Mouse (Mus musculus): ENCODE measurements around the gene Dok4.

DNA sequence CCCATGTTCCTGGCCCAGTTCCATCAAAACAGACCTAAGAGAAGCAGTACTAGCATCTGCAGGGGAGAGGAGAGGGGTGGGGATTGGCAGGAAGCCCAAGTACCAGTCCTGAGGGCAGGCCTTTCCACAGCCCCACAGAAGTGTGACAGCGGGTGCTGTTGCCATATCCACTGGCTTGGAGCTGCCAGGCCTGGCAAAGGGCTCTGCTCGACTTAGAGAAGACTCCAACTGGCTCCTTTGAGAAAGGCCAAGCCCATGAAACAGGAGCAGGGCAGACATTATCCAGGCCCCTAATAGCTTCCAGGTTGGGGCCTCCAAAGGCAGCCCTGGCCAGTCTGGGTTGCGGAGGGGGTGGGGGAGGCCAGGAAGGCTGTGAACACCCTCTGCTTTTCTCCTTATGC is 38.6 kb upstream of the Dok4 start:
- TF ChIP-seq CTCF (IDR thresholded peaks at IDR 0.05; ENCODE audit: low read depth) (no peak), EP300 (optimal IDR thresholded peaks at IDR 0.05) (no peak)

Measured in stomach, postnatal 0 days (tissue).